Mouse (Mus musculus) heart, adult 2 months (tissue): ENCODE data around the gene Hsd17b6.

Experiments
- CTCF ChIP-seq: fragments of 200-600 bp; IDR thresholded peaks from 2 replicates; pipeline ENCODE4 v1.8.1; 2022; ENCODE audit warnings: antibody characterized with exemption, mild to moderate bottlenecking, moderate library complexity
- POLR2A ChIP-seq: fragments of 200-500 bp; IDR thresholded peaks from 2 replicates; pipeline ENCODE4 v1.6.1; 2011; ENCODE audit warnings: mild to moderate bottlenecking, low read depth, low read length, control low read depth; ENCODE audit not compliant: insufficient read depth

DNA sequence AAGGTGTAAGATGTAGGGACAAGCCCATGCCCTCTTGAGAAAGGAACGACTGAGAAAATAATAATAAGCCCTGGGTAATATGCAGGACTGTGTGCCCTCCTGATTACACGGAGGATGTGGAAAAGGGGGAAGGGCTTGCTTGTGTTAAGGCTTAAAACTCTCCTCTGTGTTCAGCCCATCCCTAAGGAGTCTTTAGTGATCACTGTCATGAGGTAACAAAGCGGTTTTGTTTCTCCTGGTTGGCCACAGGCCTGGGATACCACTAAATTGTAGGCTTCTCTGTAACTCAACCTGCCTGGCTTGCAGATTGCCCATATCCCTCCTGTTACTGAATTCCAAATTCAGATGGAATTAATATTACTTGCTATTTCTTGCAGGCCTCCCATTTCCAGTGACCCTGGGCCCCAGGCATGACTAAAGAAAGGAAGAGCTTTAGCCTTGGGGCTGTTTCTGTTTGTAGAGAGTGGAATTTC lies 37.0 kb downstream of the Hsd17b6 start:
- TF ChIP-seq CTCF (no peak), POLR2A (no peak)
